Mouse (Mus musculus): ENCODE data around the gene Fam178b.
"Not testable (repeated sequence)": the region's sequence is repeated elsewhere in the genome, so short reads cannot be mapped to it uniquely, and the experiment has no call there.

Gene Fam178b

DNA sequence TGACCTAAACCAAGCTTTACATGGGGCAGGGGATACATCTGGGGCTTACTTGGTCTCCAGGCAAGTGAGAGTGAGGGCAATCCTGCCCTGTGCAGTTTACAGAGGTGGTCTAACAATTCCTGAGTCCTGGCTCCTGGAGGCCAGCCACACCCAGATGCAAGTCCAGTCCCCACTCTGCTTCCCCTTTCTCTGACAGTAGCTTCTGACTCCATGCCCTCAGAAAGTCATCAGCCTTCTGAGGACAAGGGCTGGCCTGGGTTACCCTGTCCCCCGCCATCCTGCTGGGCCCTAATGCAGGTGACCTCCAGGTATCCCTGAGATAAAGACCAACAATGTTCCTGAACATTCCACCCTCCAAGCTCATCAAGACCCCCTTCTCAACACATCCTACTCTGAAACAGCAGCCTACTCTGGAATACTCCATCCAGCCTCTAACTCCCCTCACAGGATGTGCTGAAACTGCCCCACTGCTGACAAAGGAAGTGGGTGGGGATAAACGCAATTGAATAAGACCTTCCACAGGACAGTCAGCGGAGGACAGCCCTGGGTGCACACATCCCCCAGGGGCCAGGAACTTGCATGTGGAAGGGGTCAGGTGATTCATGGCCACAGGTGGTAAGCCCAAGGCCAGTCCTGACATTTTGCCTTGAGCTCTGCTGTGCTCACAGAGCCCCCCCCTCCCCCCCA lies 52.8 kb downstream of the Fam178b start:
- no peak for DNase-seq (ENCODE audit: low read depth, low spot score)

DNA sequence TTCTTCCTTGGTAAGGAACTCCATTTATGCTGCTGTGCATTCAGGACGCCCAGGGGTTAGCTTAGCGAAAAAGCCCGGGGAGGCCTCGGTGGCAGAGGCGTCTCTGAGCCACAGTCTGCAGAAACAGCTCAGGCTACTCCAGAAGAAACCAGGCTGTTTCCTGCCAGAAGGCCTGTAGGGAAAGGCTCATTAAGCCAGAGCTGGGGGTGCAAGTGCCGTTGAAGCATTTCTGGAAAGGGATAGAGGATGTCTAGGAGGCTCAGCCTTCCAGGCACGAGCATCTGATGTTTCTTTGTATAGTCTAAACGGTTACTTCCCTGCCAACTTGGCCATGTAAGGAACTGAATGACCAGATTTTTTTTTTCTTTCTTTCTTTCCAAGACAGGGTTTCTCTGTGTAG lies 54.4 kb downstream of the Fam178b start:
- no peak for DNase-seq (ENCODE audit: low read depth, low spot score)

DNA sequence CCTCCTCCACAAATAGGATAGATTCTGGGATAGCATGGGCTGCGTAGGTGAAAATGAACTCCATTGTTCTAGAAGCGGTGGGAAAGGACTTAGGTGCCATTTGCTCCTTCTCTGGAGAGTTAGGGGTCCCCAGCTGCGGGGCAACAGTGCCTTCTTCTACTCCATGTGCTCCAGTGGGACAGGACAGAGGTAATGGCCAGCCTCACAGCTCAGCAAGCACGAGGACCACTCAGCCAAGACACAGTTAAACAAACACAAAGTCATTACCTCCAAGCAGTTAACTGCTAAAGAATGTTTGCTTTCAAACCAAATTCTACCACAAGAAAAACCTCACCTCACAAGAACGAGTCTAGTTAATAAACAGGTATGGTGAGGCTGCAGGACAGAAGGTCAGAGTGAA lies 57.5 kb downstream of the Fam178b start:
- no peak for DNase-seq (ENCODE audit: low read depth, low spot score)

DNA sequence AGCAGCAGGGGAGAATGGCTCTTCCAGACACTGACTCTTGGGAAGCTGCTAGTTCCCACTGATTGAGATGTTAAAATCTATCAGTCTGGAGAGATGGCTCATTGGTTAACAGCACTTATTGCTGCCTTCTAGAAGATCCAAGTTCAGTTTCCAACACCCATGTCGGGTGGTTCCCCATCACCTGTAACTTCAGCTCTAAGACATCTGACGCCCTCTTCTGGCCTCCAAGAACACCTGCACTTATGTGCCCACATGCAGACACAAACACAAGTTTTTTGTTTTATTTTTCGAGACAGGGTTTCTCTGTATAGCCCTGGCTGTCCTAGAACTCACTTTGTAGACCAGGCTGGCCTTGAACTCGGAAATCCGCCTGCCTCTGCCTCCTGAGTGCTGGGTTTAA lies 67.0 kb downstream of the Fam178b start:
- DNase-seq (ENCODE audit: low read depth, low spot score): not testable (repeated sequence)

DNA sequence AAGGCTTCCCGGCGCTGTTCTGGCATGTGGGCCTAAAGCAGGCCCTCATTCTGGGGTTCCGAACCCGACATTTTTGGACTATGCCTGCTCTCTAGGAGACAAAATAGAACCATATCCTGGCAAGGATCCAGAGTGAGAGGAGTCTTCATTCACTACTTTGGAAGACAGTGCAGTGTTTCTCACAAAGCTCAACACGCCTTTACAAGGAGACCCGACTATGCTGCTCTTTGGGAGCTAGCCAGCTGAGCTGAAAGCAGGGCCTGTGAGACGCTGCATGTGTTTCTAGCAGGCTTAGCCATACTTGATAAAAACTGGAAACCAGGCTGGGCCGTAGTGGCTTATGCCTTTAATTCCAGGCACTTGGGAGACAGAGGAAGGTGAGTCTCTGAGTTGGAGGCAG lies 67.8 kb downstream of the Fam178b start:
- no peak for DNase-seq (ENCODE audit: low read depth, low spot score)

DNA sequence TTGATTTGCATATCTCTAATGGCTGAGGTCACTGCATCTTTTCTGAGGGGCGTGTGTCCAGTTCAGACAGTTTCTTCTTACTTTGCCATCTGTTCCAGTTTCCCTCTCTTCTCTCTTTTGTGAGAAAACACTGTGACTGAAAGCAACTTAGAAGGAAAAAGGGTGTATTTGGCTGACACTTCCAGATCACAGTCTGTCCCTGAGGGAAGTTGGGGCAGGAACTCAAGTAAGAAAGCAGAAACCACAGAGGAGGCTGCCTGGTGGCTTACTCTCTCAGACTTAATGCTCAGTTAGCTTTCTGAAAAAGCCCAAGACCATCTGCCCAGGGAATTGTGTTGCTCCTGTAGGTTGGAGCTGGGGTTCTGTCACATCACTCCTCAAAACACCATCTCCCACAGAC lies 68.4 kb downstream of the Fam178b start:
- no peak for DNase-seq (ENCODE audit: low read depth, low spot score)

DNA sequence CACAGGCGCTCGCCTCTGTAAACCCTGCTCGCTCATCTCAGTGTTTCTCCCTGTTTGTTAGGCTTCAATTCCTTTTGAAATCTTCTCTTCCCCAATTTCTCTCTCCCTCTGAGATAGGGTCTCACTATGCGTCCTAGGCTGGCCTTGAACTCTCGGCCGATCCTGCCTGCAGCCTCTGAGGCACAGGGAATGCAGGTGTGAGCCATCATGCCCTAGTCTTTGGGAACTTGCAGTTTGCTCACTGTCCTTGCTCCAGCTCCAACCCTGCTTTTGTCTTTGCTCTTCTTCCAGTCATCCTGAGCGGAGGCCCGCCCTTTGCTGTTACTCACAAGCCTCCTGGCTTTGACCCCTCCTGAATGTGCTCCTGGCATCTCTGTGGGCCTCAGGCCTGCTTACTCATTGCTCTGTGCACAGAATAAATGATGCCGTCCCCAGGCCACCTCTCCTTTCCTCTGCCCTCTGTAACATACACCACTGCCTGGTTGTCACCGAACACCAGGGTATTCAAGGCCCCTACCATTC lies 69.5 kb downstream of the Fam178b start:
- DNase-seq (ENCODE audit: low read depth, low spot score): no peak

DNA sequence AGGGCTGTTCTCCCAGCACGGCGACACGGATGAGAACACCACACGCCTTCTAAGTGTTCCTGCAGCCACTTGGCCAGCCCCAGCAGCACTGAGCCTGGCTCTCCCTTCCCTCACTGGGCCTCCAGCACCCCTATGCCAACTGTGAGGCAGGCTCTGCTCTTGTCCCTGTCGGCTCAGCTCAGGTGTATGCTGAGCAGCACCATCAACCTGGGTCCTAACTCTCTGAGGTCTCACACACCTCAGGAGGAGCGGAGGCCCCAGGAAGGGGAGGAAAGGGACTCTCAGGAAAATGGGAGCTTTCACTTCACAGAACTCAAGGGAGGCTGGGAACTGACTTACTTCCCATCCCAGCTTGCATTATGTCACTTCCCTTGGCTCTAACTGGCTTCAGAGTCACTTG lies 70.6 kb downstream of the Fam178b start:
- no peak for DNase-seq (ENCODE audit: low read depth, low spot score)

DNA sequence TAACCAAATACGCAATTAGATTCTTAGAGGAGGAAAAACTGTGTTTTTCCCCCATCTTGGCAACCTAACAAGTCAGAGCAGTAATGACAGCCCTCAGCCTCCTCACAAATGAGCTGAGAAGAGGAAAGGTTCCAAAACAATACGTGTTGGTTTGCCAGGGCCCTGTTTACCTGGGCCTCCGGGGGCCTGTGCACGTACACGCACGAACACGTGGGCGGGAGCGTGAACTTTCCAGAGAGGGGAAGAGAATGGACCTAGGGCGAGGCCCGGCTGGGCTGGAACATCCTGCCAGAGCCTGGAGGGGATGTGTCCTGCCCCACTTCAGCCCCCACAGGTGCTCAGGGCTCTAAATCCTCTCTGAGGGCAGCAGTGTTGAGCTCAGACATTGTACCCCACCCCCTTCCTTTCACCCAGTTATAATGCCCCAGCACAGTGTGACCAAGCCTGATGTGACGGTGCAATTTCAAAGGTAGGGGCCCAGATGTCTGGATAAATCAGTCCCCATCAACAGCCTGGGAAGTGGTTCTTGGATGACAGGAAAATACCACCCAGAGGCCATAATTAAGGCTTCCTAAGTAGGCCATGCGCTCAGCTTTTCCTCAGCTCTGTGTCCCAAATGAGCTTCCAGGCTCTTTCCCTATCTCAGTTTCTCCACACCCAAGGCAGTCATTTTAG lies 71.4 kb downstream of the Fam178b start:
- DNase-seq (ENCODE audit: low read depth, low spot score): no peak

DNA sequence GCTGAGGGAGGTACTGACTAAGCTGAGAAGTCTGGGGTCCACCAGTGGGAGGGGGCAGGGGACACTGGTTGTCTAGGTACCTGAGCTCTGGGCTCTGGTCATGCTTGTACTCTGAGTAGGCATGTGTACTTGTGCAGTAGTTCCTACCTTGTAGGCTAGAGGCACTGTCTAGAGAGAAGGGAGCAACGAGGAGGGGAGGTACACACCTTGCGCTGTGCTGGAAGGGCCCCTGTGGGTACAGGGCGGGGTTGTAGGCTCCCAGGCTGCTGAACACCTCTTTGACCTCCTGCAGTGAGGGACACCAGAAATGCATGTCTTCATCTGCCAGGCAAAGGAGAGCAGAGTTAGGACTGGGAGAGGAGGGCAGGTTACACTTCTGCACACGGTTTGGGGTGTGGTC lies 74.8 kb downstream of the Fam178b start:
- no peak for DNase-seq (ENCODE audit: low read depth, low spot score)

DNA sequence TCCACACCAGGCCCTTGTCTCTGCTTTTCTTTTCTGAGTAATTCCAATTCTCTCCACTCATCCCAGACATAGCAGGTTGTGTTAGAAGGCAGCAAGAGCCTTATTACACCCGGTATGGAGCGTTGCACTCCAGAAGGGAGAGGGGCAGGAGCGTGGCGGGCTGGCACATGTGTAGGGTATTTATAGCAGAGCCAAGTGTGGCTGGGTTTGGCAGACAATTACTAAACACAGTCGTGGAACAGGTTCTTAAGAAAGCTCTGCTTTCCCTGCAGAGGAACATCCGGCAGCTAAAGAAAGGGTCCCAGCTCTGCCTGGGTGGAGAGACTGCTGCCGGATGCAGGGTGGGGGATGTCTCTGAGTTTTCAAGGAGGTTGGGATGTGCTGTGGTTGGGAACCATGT lies 76.0 kb downstream of the Fam178b start:
- DNase-seq (ENCODE audit: low read depth, low spot score): no peak

DNA sequence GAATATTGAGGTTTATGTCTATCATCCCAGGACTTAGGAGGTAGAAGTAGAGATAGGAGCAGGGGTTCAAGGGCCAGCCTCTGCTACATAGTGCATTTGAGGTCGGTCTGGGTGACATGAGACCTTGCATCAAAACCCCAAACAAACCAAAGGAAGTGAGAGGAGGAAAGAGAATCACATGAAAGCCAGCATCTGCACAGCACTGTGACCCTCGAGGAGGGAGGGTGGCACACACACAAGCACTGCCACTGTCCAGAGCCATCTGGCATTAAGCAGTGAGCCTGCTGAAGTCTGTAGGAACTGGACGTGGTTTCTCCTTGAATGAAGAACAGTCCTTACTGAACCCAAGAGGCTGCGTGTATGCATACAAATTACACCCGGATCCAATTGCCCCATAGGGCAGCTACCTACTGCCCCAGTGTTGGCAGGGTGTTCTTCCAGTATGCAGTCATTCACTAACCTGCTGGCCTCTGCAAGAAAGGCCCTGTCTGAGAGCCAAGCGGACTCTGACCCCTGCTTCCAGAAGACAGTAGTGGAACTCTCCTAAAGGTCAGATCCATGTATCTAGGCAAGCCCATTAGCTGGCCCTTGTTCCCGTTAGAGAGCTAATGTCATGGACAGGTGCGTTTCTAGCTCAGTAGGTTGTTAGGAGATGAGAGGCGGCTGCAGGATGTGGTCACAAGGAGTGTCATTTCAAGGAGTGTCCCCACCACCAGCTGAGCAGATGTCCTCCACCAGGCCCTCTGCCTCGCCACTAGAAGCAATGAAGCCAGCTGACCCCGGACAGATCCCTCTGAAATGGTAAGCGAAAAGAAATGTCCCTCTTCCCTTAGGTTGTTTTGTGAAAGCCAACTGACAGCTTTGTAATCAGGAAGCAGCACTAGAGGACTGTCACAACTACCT lies 78.5 kb downstream of the Fam178b start:
- no peak for DNase-seq (ENCODE audit: low read depth, low spot score)

DNA sequence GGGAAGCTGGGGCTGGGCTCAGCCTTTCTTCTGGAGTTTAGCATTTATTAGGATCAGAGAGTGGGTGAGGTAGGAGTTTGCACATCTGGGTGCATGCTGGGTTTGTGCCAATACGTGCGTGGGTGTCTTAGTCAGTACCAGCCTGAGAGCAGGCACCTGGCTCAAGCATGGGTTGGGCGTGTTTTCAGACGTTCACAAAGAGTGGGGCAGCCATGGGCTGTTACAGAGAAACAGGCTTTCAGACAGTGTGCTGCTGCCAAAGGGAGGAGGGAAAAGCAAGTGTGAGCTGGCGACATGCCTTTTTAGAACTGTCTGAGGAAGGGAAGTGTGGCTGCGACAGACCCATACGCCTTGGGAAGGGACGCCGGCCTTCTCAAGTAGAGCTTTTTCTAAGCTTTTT lies 79.6 kb downstream of the Fam178b start:
- no peak for DNase-seq (ENCODE audit: low read depth, low spot score)

DNA sequence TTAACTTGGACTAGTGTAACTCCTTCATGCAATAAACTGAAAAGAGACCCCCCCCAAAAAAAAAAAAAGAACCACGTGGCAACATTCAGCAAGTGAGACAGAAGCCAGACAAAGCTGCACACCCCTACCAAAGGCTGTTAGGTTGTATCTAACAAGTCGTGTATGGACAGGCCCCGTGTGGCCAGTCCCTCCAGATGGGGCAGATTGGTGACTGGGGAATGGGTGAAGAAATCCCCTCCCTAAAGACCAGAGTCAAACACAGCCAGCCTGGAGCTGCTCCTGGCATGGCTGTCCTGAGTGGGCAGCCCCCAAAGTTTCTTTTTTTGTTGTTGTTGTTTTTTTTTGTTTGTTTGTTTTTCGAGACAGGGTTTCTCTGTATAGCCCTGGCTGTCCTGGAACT lies 80.7 kb downstream of the Fam178b start:
- DNase-seq (ENCODE audit: low read depth, low spot score): no peak

DNA sequence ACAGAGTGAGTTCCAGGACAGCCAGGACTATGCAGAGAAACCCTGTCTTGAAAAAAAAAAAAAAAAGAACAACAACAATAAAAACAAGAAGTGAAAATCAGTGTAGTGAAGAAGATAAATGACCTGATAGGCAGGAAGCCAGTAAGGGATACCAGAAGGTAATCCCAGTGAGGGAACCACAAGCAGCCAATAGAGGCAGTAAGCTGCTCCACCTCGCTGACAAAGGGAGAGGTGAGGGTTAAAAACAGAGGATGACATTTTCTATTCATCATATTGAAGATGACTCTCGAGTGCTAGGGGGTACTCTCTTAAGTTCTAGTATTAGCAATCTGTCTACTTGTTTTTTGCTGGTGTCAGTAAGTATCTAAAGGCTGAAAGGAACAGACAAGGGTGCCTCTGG lies 84.6 kb downstream of the Fam178b start:
- no peak for DNase-seq (ENCODE audit: low read depth, low spot score)

DNA sequence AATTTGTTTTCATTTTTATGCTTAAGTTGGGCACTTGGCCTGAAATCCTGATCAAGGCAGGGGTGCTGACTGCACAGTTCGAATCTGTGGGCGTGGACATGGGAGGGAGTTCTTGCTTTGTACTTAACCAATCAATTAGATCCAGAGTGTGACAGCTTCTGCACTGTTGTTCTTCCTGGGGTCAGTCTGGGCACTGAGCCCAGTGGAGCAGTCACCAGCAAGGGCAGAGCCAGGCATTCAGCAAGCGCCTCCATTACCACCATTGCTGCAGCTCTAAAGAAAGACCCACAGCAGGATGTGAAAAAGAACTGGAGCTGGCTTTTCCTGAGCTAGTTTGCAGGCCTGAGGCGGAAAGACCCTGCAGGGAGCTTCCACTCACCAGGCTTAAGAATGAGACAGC lies 86.9 kb downstream of the Fam178b start:
- DNase-seq (ENCODE audit: low read depth, low spot score): no peak

DNA sequence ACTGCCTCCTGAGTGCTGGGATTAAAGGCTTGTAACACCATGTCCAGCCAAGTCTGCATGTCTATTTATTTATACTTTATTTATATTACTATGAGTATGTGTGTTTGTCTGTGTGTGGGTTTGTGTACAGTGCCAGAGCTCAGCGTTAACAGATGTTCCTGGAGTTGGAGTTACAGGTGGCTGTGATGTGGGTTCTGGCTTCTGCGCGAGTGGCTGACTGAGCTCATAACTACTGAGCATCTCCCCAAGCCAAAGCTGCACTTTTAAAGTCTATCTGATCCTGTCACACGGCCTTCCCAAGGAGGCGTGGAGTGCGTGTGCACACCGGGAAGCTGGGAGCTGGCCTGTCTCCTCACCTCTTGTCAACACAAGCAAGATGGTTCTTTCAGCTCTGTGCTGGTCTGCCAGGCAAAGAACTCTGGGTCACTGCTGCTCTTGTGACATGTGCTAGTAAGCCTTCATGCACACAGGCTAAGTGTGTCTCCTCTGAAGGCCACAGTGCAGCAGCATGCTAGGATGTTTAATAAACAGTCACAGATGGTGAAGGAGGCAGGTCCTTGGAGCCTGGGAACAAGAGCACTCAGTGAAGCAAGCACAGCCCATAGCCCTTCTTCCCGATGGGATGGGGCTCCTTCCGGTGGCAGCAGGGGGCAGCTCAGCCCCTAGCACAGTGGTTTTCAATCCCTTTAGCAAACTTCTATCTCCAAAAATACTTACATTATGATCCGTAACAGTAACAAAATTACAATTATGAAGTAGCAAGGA lies 87.6 kb downstream of the Fam178b start:
- DNase-seq (ENCODE audit: low read depth, low spot score): no peak

DNA sequence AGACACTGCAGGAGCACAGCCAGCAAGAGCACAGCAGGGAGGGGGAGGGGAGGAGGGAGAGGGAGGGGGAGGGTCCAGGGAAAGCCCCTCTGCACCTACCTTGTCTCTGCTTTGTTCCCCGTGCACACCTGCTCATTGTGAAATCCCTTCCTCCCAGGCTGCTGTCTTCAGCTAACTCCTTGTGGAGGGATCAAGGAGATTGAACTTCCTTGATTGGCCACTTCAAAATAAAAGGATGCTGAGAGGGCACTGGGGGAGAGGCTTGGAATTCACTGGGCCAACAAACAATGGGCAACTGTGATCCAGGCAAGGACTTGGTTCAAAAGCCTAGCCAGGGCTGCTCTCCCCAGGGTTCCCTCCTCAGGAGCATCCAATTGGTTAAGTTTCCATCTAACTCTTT lies 89.9 kb downstream of the Fam178b start:
- no peak for DNase-seq (ENCODE audit: low read depth, low spot score)

DNA sequence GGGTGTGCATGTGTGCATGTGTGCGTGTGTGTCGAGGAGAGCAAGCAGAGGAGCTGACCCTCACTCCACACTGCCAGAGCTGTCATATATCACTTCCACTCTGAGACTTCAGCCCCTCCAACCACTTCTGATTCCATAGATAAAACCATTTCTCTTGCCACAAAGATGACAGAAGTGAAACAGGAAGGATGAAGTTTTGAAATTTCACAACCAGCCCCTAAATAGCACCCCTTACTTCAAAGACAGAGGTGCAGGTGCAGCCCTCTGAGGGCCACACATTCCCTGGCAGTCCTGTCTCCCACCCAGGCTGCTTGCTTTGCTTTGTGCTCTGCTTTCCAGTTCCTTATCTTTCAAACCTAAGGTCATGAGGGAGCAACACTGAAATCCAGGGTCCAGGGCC lies 91.6 kb downstream of the Fam178b start:
- no peak for DNase-seq (ENCODE audit: low read depth, low spot score)

DNA sequence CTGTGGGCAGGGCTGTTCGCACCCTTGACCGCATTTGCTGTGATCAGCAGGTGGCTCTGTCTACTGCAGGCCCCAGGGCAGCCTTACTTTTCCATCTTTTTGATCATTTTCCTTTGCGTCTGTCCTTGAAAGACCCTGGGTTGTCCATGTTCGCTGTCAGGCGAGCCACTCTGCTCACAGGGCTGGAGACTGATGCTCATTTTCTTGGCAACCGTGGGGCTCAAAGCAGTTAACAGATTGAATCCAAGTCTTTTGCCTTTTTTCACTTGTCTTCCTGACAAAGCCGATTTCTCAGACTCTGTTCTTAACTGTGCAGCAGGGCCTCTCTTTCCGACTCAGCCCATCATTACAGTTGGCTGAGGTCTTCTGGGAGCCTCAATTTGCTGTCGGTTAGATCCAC lies 92.3 kb downstream of the Fam178b start:
- DNase-seq (ENCODE audit: low read depth, low spot score): no peak

DNA sequence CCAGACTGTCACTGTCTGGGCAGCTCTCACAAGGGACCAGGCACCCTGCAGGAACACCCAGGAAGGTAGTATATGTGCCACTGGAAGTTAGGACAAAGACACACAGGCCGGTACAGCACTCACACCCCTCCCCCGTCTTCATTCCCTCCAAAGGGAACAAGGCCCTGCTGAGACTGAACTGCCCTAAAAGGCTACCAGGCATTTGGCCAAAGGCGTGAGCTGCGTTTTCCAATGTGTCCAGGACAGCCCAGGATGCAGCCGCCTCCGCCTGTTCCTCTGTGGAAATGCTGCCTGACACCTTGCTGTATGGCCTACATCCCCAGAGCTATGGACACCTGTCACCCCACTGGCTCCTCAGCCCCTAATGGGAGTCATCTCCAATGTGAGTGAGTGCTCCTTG lies 93.5 kb downstream of the Fam178b start:
- no peak for DNase-seq (ENCODE audit: low read depth, low spot score)
